Mouse (Mus musculus): ENCODE data around the gene Depdc7.

Gene Depdc7

GRCm38 (mm10) chr2:104742741-104743064 is at the start of gene Depdc7:
Depdc7 (minus strand) TSS chr2:104742878.
- peak; percentile 73 for DNase-seq (ENCODE audit: low read depth, low spot score)

- peak; percentile 71 for DNase-seq (ENCODE audit: low read depth, low spot score)
These were observed 32.1 kb upstream of the Depdc7 start for GRCm38 (mm10) chr2:104774763-104775162.

GRCm38 (mm10) chr2:104768697-104769096 is 26.0 kb upstream of the Depdc7 start:
- no peak for DNase-seq (ENCODE audit: low read depth, low spot score)

- DNase-seq (ENCODE audit: low read depth, low spot score), result peak; percentile 35
These were observed 21.3 kb upstream of the Depdc7 start for GRCm38 (mm10) chr2:104764018-104764417.

GRCm38 (mm10) chr2:104763134-104763703 is 20.5 kb upstream of the Depdc7 start:
- peak; percentile 33 for DNase-seq (ENCODE audit: low read depth, low spot score)

- DNase-seq (ENCODE audit: low read depth, low spot score), result peak; percentile 72
These were observed 7.9 kb upstream of the Depdc7 start for GRCm38 (mm10) chr2:104750611-104751010.

- DNase-seq (ENCODE audit: low read depth, low spot score), result no peak
These were observed 6.0 kb upstream of the Depdc7 start for GRCm38 (mm10) chr2:104748652-104749183.

GRCm38 (mm10) chr2:104746251-104746650 is 3.6 kb upstream of the Depdc7 start:
- DNase-seq (ENCODE audit: low read depth, low spot score), result no peak

GRCm38 (mm10) chr2:104743971-104744370 is 1.3 kb upstream of the Depdc7 start:
- DNase-seq (ENCODE audit: low read depth, low spot score), result no peak

- DNase-seq (ENCODE audit: low read depth, low spot score), result no peak
These were observed 482 bp upstream of the Depdc7 start for GRCm38 (mm10) chr2:104743160-104743559.

GRCm38 (mm10) chr2:104741896-104742740 is 560 bp downstream of the Depdc7 start:
- no peak for DNase-seq (ENCODE audit: low read depth, low spot score)

GRCm38 (mm10) chr2:104741015-104741758 is 1.5 kb downstream of the Depdc7 start:
- DNase-seq (ENCODE audit: low read depth, low spot score), result no peak

- DNase-seq (ENCODE audit: low read depth, low spot score), result no peak
These were observed 2.3 kb downstream of the Depdc7 start for GRCm38 (mm10) chr2:104740248-104740949.

- no peak for DNase-seq (ENCODE audit: low read depth, low spot score)
These were observed 3.0 kb downstream of the Depdc7 start for GRCm38 (mm10) chr2:104739691-104740090.

- no peak for DNase-seq (ENCODE audit: low read depth, low spot score)
These were observed 6.4 kb downstream of the Depdc7 start for GRCm38 (mm10) chr2:104736241-104736640.

- no peak for DNase-seq (ENCODE audit: low read depth, low spot score)
These were observed 10.0 kb downstream of the Depdc7 start for GRCm38 (mm10) chr2:104732562-104733256.

- DNase-seq (ENCODE audit: low read depth, low spot score), result no peak
These were observed 10.6 kb downstream of the Depdc7 start for GRCm38 (mm10) chr2:104732033-104732444.

GRCm38 (mm10) chr2:104727369-104727768 is 15.3 kb downstream of the Depdc7 start:
- DNase-seq (ENCODE audit: low read depth, low spot score), result no peak

- DNase-seq (ENCODE audit: low read depth, low spot score), result no peak
These were observed 20.7 kb downstream of the Depdc7 start for GRCm38 (mm10) chr2:104722021-104722420.

- DNase-seq (ENCODE audit: low read depth, low spot score), result peak; percentile 70
These were observed 24.9 kb downstream of the Depdc7 start for GRCm38 (mm10) chr2:104717827-104718226.

- DNase-seq (ENCODE audit: low read depth, low spot score), result peak; percentile 66
These were observed 25.4 kb downstream of the Depdc7 start for GRCm38 (mm10) chr2:104717231-104717735.
